Mouse (Mus musculus) limb, embryonic 10.5 days (tissue): ENCODE results near the gene Hmgcl. TPM values are rescaled to one million over a fixed set of nuclear protein-coding genes. Genes with fewer than 3 reads are reported as not detected.
A peak's percentile ranks its signal among the peaks of the same experiment; 100 is the strongest.
"Not testable (repeated sequence)": the region's sequence is repeated elsewhere in the genome, so short reads cannot be mapped to it uniquely, and the experiment has no call there.

Source experiments
- DNase-seq: peaks from one replicate; pipeline ENCODE4 v3.0.0-alpha.2; 2017; ENCODE audit warnings: low spot score
- H3K27ac ChIP-seq: fragments of 300-500 bp; sonication (generic); 2 replicates; pipeline ENCODE4 v1.5.1; 2016; ENCODE audit warnings: mild to moderate bottlenecking
- H3K27me3 ChIP-seq: fragments of 300-500 bp; sonication (generic); 2 replicates; pipeline ENCODE4 v1.6.1; 2016; ENCODE audit warnings: low read depth, mild to moderate bottlenecking; ENCODE audit not compliant: poor library complexity, severe bottlenecking
- H3K36me3 ChIP-seq: fragments of 300-500 bp; sonication (generic); 2 replicates; pipeline ENCODE4 v1.6.1; 2016; ENCODE audit warnings: mild to moderate bottlenecking, moderate library complexity
- H3K4me1 ChIP-seq: fragments of 300-500 bp; sonication (generic); 2 replicates; pipeline ENCODE4 v1.6.1; 2016
- H3K4me3 ChIP-seq: fragments of 300-500 bp; sonication (generic); 2 replicates; pipeline ENCODE4 v1.5.1; 2016; ENCODE audit warnings: mild to moderate bottlenecking, moderate library complexity
- H3K9me3 ChIP-seq: fragments of 300-500 bp; sonication (generic); replicated peaks from 2 replicates; pipeline ENCODE4 v1.6.1; 2016; ENCODE audit warnings: mild to moderate bottlenecking
- WGBS: fragments of 180-500 bp; shearing (Covaris S2); methylation state at CpG from one replicate; pipeline ENCODE4 v1.1.7; 2016; 5-methylcytosine and 5-hydroxymethylcytosine counted together
- polyA plus RNA-seq: library from polyadenylated mRNA; unstranded; fragments of >200 nt; fragmentation: Nextera tagmentation; extraction: Ambion mirVana; gene quantifications from 2 replicates; pipeline ENCODE4 v1.2.1, GENCODE M21; 2016

Hmgcl gene
- polyA plus RNA-seq, 1 experiment from 2014 or later, result 78.9 TPM

DNA sequence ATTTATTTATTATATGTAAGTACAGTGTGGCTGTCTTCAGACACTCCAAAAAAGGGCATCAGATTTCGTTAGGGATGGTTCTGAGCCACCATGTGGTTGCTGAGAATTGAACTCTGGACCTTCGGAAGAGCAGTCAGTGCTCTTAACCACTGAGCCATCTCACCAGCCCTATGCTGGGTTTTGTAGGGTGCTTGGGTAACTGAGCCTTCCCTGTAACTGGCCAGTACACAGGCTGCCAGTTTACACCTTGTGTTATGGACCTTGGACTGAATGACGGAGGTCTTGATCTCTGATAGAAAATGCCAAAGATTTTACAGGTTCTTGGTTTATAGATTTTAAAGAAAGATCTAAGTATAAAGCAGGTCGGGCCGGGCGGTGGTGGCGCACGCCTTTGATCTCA is 16.0 kb upstream of the Hmgcl start:
- peaks cover 47% of the 10 kb centered on the region for H3K36me3 ChIP-seq
- H3K27ac ChIP-seq, result no peak overlapping the region
- no peaks in the 10 kb centered on the region for H3K27me3 ChIP-seq
- 93% methylated on average over 8 of the region's 8 CpGs for WGBS
- H3K4me1 ChIP-seq, result 0 out of 2 replicates have a peak, but pooled peaks cover 4% of the 10 kb centered on the region
- no peak overlapping the region for H3K4me3 ChIP-seq
- no peaks in the 10 kb centered on the region for H3K9me3 ChIP-seq
- no peak for DNase-seq

DNA sequence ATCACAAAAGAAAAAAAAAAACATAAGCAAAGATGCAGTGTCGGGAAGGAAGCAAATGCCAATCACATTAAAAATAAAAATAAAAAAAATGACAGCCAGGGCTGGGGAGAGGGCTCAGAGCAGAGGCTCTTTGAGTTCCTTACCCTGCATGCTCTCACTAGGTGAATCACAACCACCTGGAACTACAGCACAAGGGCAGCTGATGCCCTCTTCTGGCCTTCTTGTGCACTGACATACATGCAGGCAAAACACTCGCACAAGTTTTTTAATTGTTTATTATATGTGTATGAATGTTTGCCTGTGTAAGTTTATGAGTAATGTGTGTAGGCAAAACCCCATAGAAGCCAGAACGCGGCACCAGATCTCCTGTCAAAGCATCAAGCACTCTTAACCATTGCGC is 14.4 kb upstream of the Hmgcl start:
- Histone ChIP-seq H3K9me3 (no peaks in the 10 kb centered on the region), H3K4me1 (0 out of 2 replicates have a peak, but pooled peaks cover 6% of the 10 kb centered on the region), H3K27ac (no peak overlapping the region), H3K27me3 (no peaks in the 10 kb centered on the region), H3K4me3 (no peak overlapping the region), H3K36me3 (peaks cover 34% of the 10 kb centered on the region)
- WGBS, result 68% methylated on average over 5 of the region's 5 CpGs
- DNase-seq, result no peak

DNA sequence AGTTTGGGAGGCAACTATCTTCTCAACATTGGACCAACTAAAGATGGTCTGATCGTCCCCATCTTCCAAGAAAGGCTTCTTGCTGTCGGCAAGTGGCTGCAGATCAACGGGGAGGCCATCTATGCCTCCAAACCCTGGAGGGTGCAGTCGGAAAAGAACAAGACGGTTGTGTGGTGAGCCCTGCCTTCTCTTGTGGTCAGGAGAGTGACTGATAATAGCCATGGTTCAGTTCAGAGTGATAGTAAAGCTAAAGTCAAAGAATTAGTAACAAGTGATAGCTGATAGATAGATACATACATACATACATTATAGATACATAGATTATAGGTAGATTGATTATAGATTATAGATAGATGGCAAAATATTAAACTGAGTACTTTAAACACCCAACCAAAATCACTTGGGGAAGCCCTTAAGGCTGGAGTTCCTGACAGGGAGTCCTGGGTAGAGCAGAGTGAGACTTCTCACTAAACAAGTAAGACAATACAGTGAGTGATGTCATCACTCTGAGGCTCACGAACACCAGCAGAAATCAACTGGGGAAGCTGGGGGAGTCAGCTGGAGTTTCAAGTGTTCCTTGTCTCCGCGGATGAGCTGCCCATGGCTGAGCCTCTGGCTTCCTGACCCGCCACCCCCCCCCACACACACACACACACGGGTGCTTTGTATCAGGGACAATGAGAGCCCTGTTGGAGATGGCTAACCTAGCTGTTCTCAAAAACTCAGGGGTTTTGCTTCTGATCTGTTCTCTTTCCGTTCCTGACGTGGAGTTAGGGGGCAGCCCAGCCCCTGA is 11.3 kb upstream of the Hmgcl start:
- Histone ChIP-seq H3K4me3 (no peak overlapping the region), H3K27ac (no peak overlapping the region), H3K27me3 (no peaks in the 10 kb centered on the region), H3K36me3 (peaks cover 48% of the 10 kb centered on the region), H3K9me3 (no peaks in the 10 kb centered on the region), H3K4me1 (0 out of 2 replicates have a peak, but pooled peaks cover 3% of the 10 kb centered on the region)
- DNase-seq, result no peak
- 79% methylated on average over 12 of the region's 12 CpGs for WGBS

DNA sequence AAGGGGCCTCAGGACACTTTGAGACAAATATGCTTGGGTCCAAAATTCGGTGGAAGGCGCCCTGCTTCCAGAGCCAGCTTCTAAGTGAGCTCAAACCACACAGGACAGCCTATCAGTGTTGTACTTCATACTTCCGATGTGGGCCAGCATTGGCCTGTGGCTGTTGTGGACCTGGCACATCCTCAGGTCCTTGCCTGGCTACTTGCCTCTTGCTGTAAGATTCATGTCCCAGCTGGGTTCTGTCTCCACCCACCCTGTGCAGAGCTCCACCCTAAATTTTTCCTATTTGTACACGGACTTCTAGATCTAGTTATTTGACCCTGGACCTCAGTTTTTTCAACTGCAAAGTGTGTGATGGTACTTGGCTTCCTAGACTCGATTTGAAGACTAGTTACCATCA is 10.7 kb upstream of the Hmgcl start:
- peaks cover 47% of the 10 kb centered on the region for H3K36me3 ChIP-seq
- 0 out of 2 replicates have a peak, but pooled peaks cover 3% of the 10 kb centered on the region for H3K4me1 ChIP-seq
- DNase-seq, result no peak
- H3K27ac ChIP-seq, result no peak overlapping the region
- WGBS, result 90% methylated on average over 5 of the region's 5 CpGs
- no peak overlapping the region for H3K4me3 ChIP-seq
- H3K9me3 ChIP-seq, result no peaks in the 10 kb centered on the region
- no peaks in the 10 kb centered on the region for H3K27me3 ChIP-seq

DNA sequence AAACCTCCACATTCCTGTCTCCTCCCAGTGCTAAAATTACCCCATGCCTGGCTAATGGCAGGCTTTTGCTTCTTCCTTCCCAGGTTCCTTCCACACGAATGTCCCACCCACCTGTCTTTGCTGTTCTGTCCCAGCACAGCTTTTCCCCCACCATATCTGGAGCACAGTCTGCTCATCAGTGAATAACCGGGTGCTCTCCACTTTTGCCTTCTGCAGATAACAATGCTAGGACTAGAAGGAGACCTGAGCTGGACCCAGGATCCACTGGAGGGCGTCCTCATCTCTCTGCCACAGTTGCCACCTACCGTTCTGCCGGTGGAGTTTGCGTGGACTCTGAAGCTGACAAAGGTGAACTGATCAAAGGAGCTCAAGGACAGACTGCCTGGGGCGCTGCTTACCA is 7.4 kb upstream of the Hmgcl start:
- H3K27me3 ChIP-seq, result no peaks in the 10 kb centered on the region
- no peak overlapping the region for H3K27ac ChIP-seq
- DNase-seq, result no peak
- no peak overlapping the region for H3K4me3 ChIP-seq
- no peaks in the 10 kb centered on the region for H3K9me3 ChIP-seq
- H3K36me3 ChIP-seq, result peaks cover 29% of the 10 kb centered on the region
- 74% methylated on average over 7 of the region's 7 CpGs for WGBS
- H3K4me1 ChIP-seq, result 0 out of 2 replicates have a peak, but pooled peaks cover 3% of the 10 kb centered on the region

DNA sequence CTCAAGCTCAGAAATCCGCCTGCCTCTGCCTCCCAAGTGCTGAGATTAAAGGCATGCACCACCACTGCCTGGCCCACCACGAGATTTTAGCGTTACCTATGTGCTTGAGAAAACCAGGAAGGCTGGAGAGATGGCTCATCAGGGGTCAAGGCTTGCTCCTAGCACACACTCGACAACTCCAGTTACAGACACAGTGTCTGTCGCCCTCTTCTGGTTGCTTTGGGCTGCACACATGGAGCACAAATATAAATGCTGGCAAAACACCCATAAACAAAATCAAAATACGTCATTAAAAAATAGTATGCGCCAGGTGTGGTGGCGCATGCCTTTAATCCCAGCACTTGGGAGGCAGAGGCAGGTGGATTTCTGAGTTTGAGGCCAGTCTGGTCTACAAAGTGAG is 5.2 kb upstream of the Hmgcl start:
- not testable (repeated sequence) for DNase-seq, H3K27me3 ChIP-seq, H3K4me3 ChIP-seq, H3K9me3 ChIP-seq, H3K4me1 ChIP-seq, H3K27ac ChIP-seq
- WGBS, result 86% methylated on average over 8 of the region's 8 CpGs
- H3K36me3 ChIP-seq, result peaks cover 24% of the 10 kb centered on the region

DNA sequence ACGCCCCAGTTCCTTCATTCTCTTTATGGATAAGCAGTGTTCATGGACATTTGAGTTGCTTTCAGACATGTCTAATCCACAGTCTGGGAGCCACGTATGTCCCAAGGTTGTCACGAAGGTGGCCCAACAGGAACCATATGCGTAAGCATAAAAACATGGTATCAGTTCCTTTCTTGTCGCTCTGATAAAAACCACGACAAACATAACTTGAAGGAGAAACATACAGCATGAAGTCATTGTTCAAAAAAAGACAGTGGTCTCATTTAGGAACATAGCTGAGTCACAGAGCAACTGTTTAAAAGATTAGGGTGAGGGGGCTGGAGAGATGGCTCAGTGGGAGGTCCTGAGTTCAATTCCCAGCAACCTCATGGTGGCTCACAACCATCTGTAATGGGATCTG is 4.1 kb upstream of the Hmgcl start:
- DNase-seq, result no peak
- 94% methylated on average over 6 of the region's 6 CpGs for WGBS
- Histone ChIP-seq H3K36me3 (peaks cover 22% of the 10 kb centered on the region), H3K27me3 (no peaks in the 10 kb centered on the region), H3K4me3 (no peak overlapping the region), H3K27ac (no peak overlapping the region), H3K9me3 (no peaks in the 10 kb centered on the region), H3K4me1 (peaks cover 15% of the 10 kb centered on the region)

DNA sequence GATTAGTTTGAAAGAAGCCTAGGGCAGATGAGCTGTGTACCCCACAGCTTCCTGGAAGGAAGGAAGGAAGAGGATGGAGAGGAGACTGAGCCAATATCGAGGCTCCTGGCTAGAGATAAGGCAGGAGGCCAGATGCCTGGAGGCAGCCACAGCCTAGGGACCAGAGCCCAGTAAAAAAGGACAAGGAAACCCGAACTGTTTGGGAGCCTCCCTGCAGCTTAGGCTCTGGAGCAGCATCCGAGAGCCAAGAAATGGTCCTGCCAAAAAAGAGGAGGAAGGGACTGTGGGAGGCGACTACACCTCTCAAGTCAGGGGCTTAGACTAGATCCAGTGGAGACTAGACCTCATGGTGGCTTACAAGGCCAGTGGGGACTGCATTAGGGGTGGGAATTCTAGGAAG is 2.9 kb upstream of the Hmgcl start:
- WGBS, result 66% methylated on average over 4 of the region's 4 CpGs
- peaks cover 16% of the 10 kb centered on the region for H3K4me1 ChIP-seq
- DNase-seq, result no peak
- H3K27me3 ChIP-seq, result no peaks in the 10 kb centered on the region
- no peaks in the 10 kb centered on the region for H3K9me3 ChIP-seq
- no peak overlapping the region for H3K4me3 ChIP-seq
- no peak overlapping the region for H3K27ac ChIP-seq
- H3K36me3 ChIP-seq, result peaks cover 22% of the 10 kb centered on the region

DNA sequence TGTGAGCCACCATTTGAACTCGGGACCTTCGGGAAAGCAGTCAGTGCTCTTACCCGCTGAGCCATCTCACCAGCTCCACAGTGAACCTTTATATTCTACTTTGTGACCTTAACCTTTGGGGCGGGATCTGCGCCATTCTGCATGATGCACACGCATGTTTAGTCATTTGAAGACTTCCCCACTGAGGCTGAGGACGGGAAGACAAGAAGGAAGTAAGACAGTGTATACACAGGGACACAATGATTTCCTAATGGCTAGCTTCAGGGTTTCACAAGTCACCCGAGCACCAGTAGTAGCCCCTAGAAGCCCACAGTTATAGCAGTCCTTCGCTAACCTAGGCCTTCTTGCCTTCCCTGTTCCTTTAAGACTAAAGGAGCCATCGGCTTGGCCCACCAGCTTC is 542 bp upstream of the Hmgcl start:
- Histone ChIP-seq H3K4me1 (peaks cover 20% of the 10 kb centered on the region), H3K9me3 (no peaks in the 10 kb centered on the region), H3K27ac (peak overlapping the region; percentile 64; the same call in 1 of the 2 replicates), H3K4me3 (peak overlapping the region; percentile 80), H3K36me3 (peaks cover 5% of the 10 kb centered on the region), H3K27me3 (no peaks in the 10 kb centered on the region)
- 81% methylated on average over 10 of the region's 10 CpGs for WGBS
- DNase-seq, result no peak

DNA sequence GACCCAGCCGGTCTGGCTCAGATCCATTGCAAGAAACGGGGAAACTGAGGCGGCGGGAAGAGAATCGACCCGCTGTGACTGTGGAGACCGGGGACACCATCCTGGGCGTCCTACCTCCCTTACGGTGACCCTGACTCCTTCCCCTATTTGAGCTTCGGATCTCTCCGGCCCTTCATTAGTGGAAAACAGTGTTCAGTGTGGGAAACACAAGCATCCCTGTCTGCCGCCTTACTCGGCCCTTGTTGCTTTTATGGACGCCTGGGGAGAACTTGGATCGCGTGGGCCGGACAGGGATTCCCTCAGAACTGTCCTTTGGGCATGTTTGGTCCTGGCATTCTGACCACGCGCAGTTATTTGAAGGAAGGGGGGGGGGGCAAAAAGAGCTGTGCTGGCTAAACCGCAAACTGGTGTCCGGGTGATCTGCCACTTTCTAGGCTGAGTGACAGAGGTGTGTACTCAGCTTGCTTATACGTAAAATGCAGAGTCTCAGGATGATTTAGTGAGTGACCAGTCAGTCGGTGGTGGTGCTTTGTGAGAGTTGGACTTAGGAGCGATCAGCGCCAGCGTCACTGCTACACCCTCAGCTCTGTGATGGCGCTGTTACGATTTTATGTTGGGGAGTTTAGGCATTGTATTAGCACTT is 532 bp downstream of the Hmgcl start:
- Histone ChIP-seq H3K27ac (peak overlapping the region; percentile 64), H3K27me3 (no peaks in the 10 kb centered on the region), H3K4me3 (peak overlapping the region; percentile 80), H3K9me3 (0 out of 2 replicates have a peak, but pooled peaks cover 2% of the 10 kb centered on the region), H3K36me3 (peaks cover 9% of the 10 kb centered on the region), H3K4me1 (peaks cover 20% of the 10 kb centered on the region)
- 3% methylated on average over 28 of the region's 28 CpGs for WGBS
- peak; percentile 45 for DNase-seq

DNA sequence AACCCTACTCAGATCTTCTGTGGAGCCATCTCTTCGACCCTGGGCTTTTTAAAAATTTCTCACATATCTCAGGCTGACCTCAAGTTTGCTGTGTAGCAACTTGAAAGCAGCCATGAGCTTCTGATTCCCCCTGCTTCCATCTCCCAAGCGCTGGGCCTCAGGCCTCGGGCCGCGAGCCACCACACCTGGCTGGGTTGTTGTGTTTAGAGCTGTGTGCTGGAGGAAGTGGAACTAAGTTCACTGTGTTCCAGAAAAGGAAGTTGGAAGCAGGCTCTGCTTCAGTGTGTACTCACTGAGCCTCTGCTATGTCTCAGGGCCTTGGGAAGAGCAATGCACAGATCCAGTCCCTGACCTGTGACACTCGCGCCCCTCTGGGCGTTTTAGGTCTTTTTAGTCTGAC is 1.9 kb downstream of the Hmgcl start:
- Histone ChIP-seq H3K9me3 (0 out of 2 replicates have a peak, but pooled peaks cover 2% of the 10 kb centered on the region), H3K36me3 (peaks cover 22% of the 10 kb centered on the region), H3K4me3 (no peak overlapping the region), H3K4me1 (peaks cover 20% of the 10 kb centered on the region), H3K27ac (no peak overlapping the region), H3K27me3 (no peaks in the 10 kb centered on the region)
- WGBS, result 95% methylated on average over 8 of the region's 8 CpGs
- no peak for DNase-seq

DNA sequence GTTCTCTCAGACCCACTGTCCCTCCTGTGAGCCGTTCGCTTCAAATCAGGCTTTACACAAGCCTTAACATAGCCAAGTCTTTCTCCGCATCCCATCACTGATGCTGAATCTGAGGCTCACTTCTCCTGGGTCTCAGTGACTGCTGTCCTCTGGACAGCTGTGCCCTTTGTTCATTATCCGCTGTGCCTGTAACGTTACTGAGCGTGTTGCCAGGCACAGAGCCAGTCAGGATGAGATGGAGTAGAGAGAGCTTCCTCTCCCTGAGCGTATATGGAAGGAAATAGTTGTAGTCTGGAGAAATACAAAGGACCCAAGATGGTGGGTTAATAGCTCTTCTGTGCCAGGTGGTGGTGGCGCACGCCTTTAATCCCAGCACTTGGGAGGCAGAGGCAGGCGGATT is 3.2 kb downstream of the Hmgcl start:
- peaks cover 20% of the 10 kb centered on the region for H3K4me1 ChIP-seq
- DNase-seq, result no peak
- 0 out of 2 replicates have a peak, but pooled peaks cover 2% of the 10 kb centered on the region for H3K9me3 ChIP-seq
- peaks cover 24% of the 10 kb centered on the region for H3K36me3 ChIP-seq
- no peaks in the 10 kb centered on the region for H3K27me3 ChIP-seq
- H3K27ac ChIP-seq, result no peak overlapping the region
- 92% methylated on average over 10 of the region's 10 CpGs for WGBS
- H3K4me3 ChIP-seq, result no peak overlapping the region

DNA sequence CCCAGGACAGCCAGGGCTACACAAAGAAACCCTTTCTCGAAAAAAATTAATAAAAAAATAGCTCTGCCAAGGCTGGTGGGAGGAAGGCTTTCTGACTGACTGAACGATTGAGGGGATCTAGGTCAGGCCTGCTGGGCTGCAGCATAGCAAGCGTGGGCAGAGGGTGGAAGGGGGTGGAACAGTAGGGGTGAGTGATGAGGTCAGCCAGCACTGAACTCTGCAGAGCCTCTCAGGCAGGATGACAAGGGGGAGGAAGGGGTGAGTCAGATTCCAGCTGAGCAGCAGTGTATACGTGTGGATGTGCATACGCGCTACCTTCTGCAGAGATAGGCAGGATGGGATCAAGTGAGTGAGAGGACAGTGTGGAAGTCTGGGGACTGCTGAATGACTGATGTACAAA is 3.7 kb downstream of the Hmgcl start:
- H3K36me3 ChIP-seq, result peaks cover 27% of the 10 kb centered on the region
- H3K27me3 ChIP-seq, result no peaks in the 10 kb centered on the region
- H3K9me3 ChIP-seq, result 0 out of 2 replicates have a peak, but pooled peaks cover 2% of the 10 kb centered on the region
- H3K4me3 ChIP-seq, result no peak overlapping the region
- WGBS, result 76% methylated on average over 6 of the region's 6 CpGs
- peaks cover 20% of the 10 kb centered on the region for H3K4me1 ChIP-seq
- no peak for DNase-seq
- no peak overlapping the region for H3K27ac ChIP-seq
